ENCODE assay signal across 25 mouse cellular contexts in the genomic region with DNA sequence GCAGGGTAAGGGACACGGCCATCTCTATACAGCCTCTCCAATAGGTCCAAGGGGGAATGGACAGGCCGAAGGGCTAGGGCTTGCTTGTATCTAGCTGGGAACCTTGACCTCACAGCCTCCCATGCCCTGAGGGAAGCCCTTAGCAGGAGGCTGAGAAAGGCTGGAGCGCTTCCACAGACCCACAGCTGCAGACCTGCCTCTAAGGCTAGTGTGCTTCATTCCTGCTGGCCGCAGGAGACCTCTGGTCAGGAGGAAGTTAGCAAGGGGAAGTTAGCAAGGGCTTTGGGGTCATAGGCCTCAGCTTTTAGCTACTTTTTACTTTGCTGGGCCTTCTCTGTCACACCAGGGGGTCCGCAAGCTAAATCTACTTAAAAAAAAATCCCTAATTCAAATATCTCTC. TPM values are rescaled to one million over a fixed set of nuclear protein-coding genes. Genes with fewer than 3 reads are reported as not detected.
A peak's percentile ranks its signal among the peaks of the same experiment; 100 is the strongest.
DNase-seq lines count a peak whose midpoint lies in the region; ATAC-seq and TF ChIP-seq lines count a peak whose summit lies in the region.
"Had no signal": no experiment of that assay in that cellular context is flagged by ENCODE, and none has a peak within 500 bp of the region (broad histone marks: within the 10 kb centered on the region; RNA-seq: fewer than 3 reads in every experiment).

No protein-coding gene starts in this region.

- no peak overlapping the region for H3K4me2 ChIP-seq in forebrain, embryonic 16.5 days (ENCODE audit: low read length)
- H3K4me2 ChIP-seq: embryonic facial prominence, embryonic 12.5 days; forebrain, embryonic 13.5 days; forebrain, embryonic 15.5 days had no signal

- H3K4me3 ChIP-seq in gastrocnemius, adult 2 months, result no peak overlapping the region
- H3K4me3 ChIP-seq in heart, adult 2 months, result no peak overlapping the region
- peak overlapping the region; percentile 89; the same call in 1 of the 2 replicates for H3K4me3 ChIP-seq in E14TG2a.4 (replicated peaks; ENCODE audit: low read length)
- H3K4me3 ChIP-seq in thymus, adult 2 months (ENCODE audit: control insufficient read depth, insufficient read depth, low read length), result no peak overlapping the region
- no peak overlapping the region for H3K4me3 ChIP-seq in forebrain, embryonic 16.5 days (replicated peaks; ENCODE audit: low read length)
- H3K4me3 ChIP-seq: embryonic facial prominence, embryonic 10.5 days; embryonic facial prominence, embryonic 12.5 days; forebrain, embryonic 13.5 days; forebrain, embryonic 15.5 days had no signal

- H3K4me1 ChIP-seq in heart, adult 2 months (ENCODE audit: control insufficient read depth, insufficient read depth, low read length), result peaks cover 17% of the 10 kb centered on the region
- H3K4me1 ChIP-seq in E14TG2a.4 (replicated peaks; ENCODE audit: low read depth, low read length), result peaks cover 86% of the 10 kb centered on the region
- no peaks in the 10 kb centered on the region for H3K4me1 ChIP-seq in thymus, adult 2 months (replicated peaks; ENCODE audit: control insufficient read depth, insufficient read depth, low read length)
- H3K4me1 ChIP-seq in forebrain, embryonic 16.5 days (replicated peaks; ENCODE audit: control insufficient read depth, insufficient read depth, low read length), result no peaks in the 10 kb centered on the region
- H3K4me1 ChIP-seq: embryonic facial prominence, embryonic 10.5 days; embryonic facial prominence, embryonic 12.5 days; forebrain, embryonic 13.5 days; forebrain, embryonic 15.5 days had no signal

- intact Hi-C loops in gastrocnemius, adult 2 months (cut with DNase I), result no loop called here
- intact Hi-C loops in heart, adult 2 months (cut with DNase I), result no loop called here

- peak overlapping the region; percentile 24; the same call in 1 of the 2 replicates for H3K27ac ChIP-seq in gastrocnemius, adult 2 months
- no peak overlapping the region for H3K27ac ChIP-seq in heart, adult 2 months
- no peak overlapping the region for H3K27ac ChIP-seq in thymus, adult 2 months (ENCODE audit: control insufficient read depth, insufficient read depth, low read length)
- no peak overlapping the region for H3K27ac ChIP-seq in forebrain, embryonic 16.5 days (ENCODE audit: low read length)
- H3K27ac ChIP-seq: embryonic facial prominence, embryonic 10.5 days; embryonic facial prominence, embryonic 12.5 days; forebrain, embryonic 13.5 days; forebrain, embryonic 15.5 days had no signal

- DNase-seq in gastrocnemius, adult 2 months, result no peak
- no peak for DNase-seq in gastrocnemius, adult 8-10 months (ENCODE audit: low spot score in 2 of 2)
- DNase-seq in heart, adult 2 months, result peak in 1 of 2 experiments; percentile 23
- DNase-seq in heart, adult 18-20 months, result no peak
- DNase-seq in thymus, adult 2 months, result no peak
- DNase-seq: adrenal gland, adult 2 months; adrenal gland, postnatal 10 days; adrenal gland, postnatal 25 days; B cell, adult 2 months; cerebellum, adult 11-12 months; cerebellum, adult 2 months; cerebellum, adult 9-10 months; cerebellum, postnatal 10 days; cerebellum, postnatal 25 days had no signal

- WGBS in heart, adult 2 months, result 87% methylated on average over 5 of the region's 5 CpGs
- WGBS in thymus, adult 2 months, result 93% methylated on average over 5 of the region's 5 CpGs
- 84% methylated on average over 5 of the region's 5 CpGs for WGBS in forebrain, embryonic 16.5 days

- H3K36me3 ChIP-seq in heart, adult 2 months (ENCODE audit: control insufficient read depth, insufficient read depth, low read length), result peaks cover 27% of the 10 kb centered on the region
- peaks cover 91% of the 10 kb centered on the region for H3K36me3 ChIP-seq in E14TG2a.4 (ENCODE audit: insufficient read depth, low read length)
- peaks cover 25% of the 10 kb centered on the region for H3K36me3 ChIP-seq in thymus, adult 2 months (ENCODE audit: control insufficient read depth, insufficient read depth, low read length)
- H3K36me3 ChIP-seq in forebrain, embryonic 16.5 days (ENCODE audit: control insufficient read depth, insufficient read depth), result peaks cover 31% of the 10 kb centered on the region

- no peak for TF ChIP-seq CTCF in gastrocnemius, adult 2 months (IDR thresholded peaks at IDR 0.05)
- TF ChIP-seq CTCF in heart, adult 2 months (IDR thresholded peaks at IDR 0.05), result no peak
- TF ChIP-seq CTCF in E14TG2a.4 (conservative IDR thresholded peaks at IDR 0.05; ENCODE audit: low read length), result no peak
- no peak for TF ChIP-seq CTCF in thymus, adult 2 months (IDR thresholded peaks at IDR 0.05; ENCODE audit: borderline replicate concordance, control insufficient read depth, extremely low read depth, insufficient read depth, low read length, poor library complexity)

- no peak for TF ChIP-seq POLR2A in heart, adult 2 months (IDR thresholded peaks at IDR 0.05; ENCODE audit: insufficient read depth, low read depth, low read length)
- TF ChIP-seq POLR2A in thymus, adult 2 months (IDR thresholded peaks at IDR 0.05; ENCODE audit: control insufficient read depth, extremely low read depth, insufficient read depth, low read length, poor library complexity), result no peak

- peak; percentile 68 for ATAC-seq in granulocyte monocyte progenitor cell, adult 5-6 weeks (replicated peaks; ENCODE audit: poor library complexity, severe bottlenecking)
- ATAC-seq in forebrain, embryonic 16.5 days, result no peak
- ATAC-seq: CD4-positive, CD25-positive, alpha-beta regulatory T cell, adult 4 months; forebrain, embryonic 13.5 days; forebrain, embryonic 15.5 days had no signal

- no peak overlapping the region for H3K9ac ChIP-seq in heart, adult 2 months (ENCODE audit: low read depth, low read length)
- no peak overlapping the region for H3K9ac ChIP-seq in forebrain, embryonic 16.5 days (replicated peaks; ENCODE audit: low read depth, low read length)
- H3K9ac ChIP-seq: embryonic facial prominence, embryonic 12.5 days; forebrain, embryonic 13.5 days; forebrain, embryonic 15.5 days had no signal

- H3K27me3 ChIP-seq in heart, adult 2 months (ENCODE audit: control insufficient read depth, insufficient read depth, low read length), result no peaks in the 10 kb centered on the region
- no peaks in the 10 kb centered on the region for H3K27me3 ChIP-seq in E14TG2a.4 (ENCODE audit: insufficient read depth, low read length)
- H3K27me3 ChIP-seq in thymus, adult 2 months (ENCODE audit: control insufficient read depth, insufficient read depth, low read length), result no peaks in the 10 kb centered on the region
- no peaks in the 10 kb centered on the region for H3K27me3 ChIP-seq in forebrain, embryonic 16.5 days (replicated peaks; ENCODE audit: control insufficient read depth, insufficient read depth, low read length)
- H3K27me3 ChIP-seq: embryonic facial prominence, embryonic 12.5 days; forebrain, embryonic 13.5 days; forebrain, embryonic 15.5 days had no signal

- TF ChIP-seq EP300 in heart, adult 2 months (IDR thresholded peaks at IDR 0.05; ENCODE audit: insufficient read depth, low read depth, low read length), result 0 out of 2 replicates have a peak, but pooled peaks have one; percentile 9

- no peaks in the 10 kb centered on the region for H3K9me3 ChIP-seq in E14TG2a.4 (ENCODE audit: low read length)
- H3K9me3 ChIP-seq in forebrain, embryonic 16.5 days (ENCODE audit: control insufficient read depth, low read length), result no peaks in the 10 kb centered on the region
- H3K9me3 ChIP-seq: embryonic facial prominence, embryonic 10.5 days; embryonic facial prominence, embryonic 12.5 days; forebrain, embryonic 13.5 days; forebrain, embryonic 15.5 days had no signal

- H3K79me2 ChIP-seq in heart, adult 2 months (replicated peaks; ENCODE audit: control insufficient read depth, insufficient read depth, low read length), result peaks cover 2% of the 10 kb centered on the region

RNA-seq across cellular contexts. Expression of a gene that starts 19.1 kb away (rescaled TPM):
- total RNA-seq in gastrocnemius, adult 2 months (2021), result 100 to 1,000 TPM in 1 of 2 experiments, 10 to 100 TPM in 1; 68.6 to 104 TPM
- 10 to 100 TPM; 52.8 to 86.6 (median 56.6) TPM for total RNA-seq in gastrocnemius, adult 8-10 months (2022)
- 100 to 1,000 TPM; 234 to 237 TPM for total RNA-seq in heart, adult 2 months (2021)
- polyA plus RNA-seq in heart, adult 2 months (2012; rRNA removed), result 317 and 318 TPM in 2 replicates
- total RNA-seq in heart, adult 18-20 months (2021), result 100 to 1,000 TPM; 208 to 239 TPM
- 4.8 and 6.7 TPM in 2 replicates for total RNA-seq in granulocyte monocyte progenitor cell, adult 5-6 weeks (2014; fragmentation: Nextera tagmentation)
- 1.4 and 4.2 TPM in 2 replicates for total RNA-seq in granulocyte monocyte progenitor cell, adult 5-6 weeks (2017)
- 220 and 221 TPM in 2 replicates for polyA plus RNA-seq in thymus, adult 2 months (2012; rRNA removed)
- 56.2 and 62.0 TPM in 2 replicates for polyA plus RNA-seq in forebrain, embryonic 16.5 days (2015; fragmentation: Nextera tagmentation; extraction: Ambion mirVana)

RNA-seq across cellular contexts. Expression of a gene that starts 22.5 kb away (rescaled TPM):
- total RNA-seq in gastrocnemius, adult 2 months (2021), result under 1 TPM in 1 of 2 experiments, not detected in 1; 0.14 TPM
- under 1 TPM in 2 of 4 experiments, not detected in 2; 0.16 TPM for total RNA-seq in gastrocnemius, adult 8-10 months (2022)
- total RNA-seq in heart, adult 2 months (2021), result 1 to 10 TPM; 1.3 to 1.5 TPM
- 0.97 and 1.4 TPM in 2 replicates for polyA plus RNA-seq in heart, adult 2 months (2012; rRNA removed)
- 1 to 10 TPM; 1.8 to 1.9 TPM for total RNA-seq in heart, adult 18-20 months (2021)
- not detected in 2 replicates for total RNA-seq in granulocyte monocyte progenitor cell, adult 5-6 weeks (2014; fragmentation: Nextera tagmentation)
- total RNA-seq in granulocyte monocyte progenitor cell, adult 5-6 weeks (2017), result not detected in 2 replicates
- polyA plus RNA-seq in thymus, adult 2 months (2012; rRNA removed), result 7.7 and 8.6 TPM in 2 replicates
- 72.3 and 164 TPM in 2 replicates for polyA plus RNA-seq in forebrain, embryonic 16.5 days (2015; fragmentation: Nextera tagmentation; extraction: Ambion mirVana)

RNA-seq across cellular contexts. Expression of a gene that starts 36.2 kb away (rescaled TPM):
- total RNA-seq in gastrocnemius, adult 2 months (2021), result 1 to 10 TPM; 2.0 to 4.6 TPM
- total RNA-seq in gastrocnemius, adult 8-10 months (2022), result 1 to 10 TPM; 1.5 to 3.5 (median 2.3) TPM
- total RNA-seq in heart, adult 2 months (2021), result 10 to 100 TPM; 13.4 to 16.8 TPM
- polyA plus RNA-seq in heart, adult 2 months (2012; rRNA removed), result 29.7 and 35.6 TPM in 2 replicates
- 10 to 100 TPM; 13.2 to 15.2 TPM for total RNA-seq in heart, adult 18-20 months (2021)
- not detected in 2 replicates for total RNA-seq in granulocyte monocyte progenitor cell, adult 5-6 weeks (2014; fragmentation: Nextera tagmentation)
- total RNA-seq in granulocyte monocyte progenitor cell, adult 5-6 weeks (2017), result 0.26 TPM in 1 of 2 replicates, not detected in the other
- 22.3 and 23.6 TPM in 2 replicates for polyA plus RNA-seq in thymus, adult 2 months (2012; rRNA removed)
- 13.8 and 13.9 TPM in 2 replicates for polyA plus RNA-seq in forebrain, embryonic 16.5 days (2015; fragmentation: Nextera tagmentation; extraction: Ambion mirVana)
- total RNA-seq: CH12.LX, MEL had no signal
- polyA plus RNA-seq: CD4-positive, CD25-positive, alpha-beta regulatory T cell, adult 4 months had no signal

RNA-seq across cellular contexts. Expression of a gene that starts 37.1 kb away (rescaled TPM):
- 1 to 10 TPM; 1.9 to 4.5 TPM for total RNA-seq in gastrocnemius, adult 2 months (2021)
- total RNA-seq in gastrocnemius, adult 8-10 months (2022), result 1 to 10 TPM; 1.1 to 3.3 (median 2.9) TPM
- 1 to 10 TPM; 7.4 to 7.5 TPM for total RNA-seq in heart, adult 2 months (2021)
- 24.8 and 35.6 TPM in 2 replicates for polyA plus RNA-seq in heart, adult 2 months (2012; rRNA removed)
- total RNA-seq in heart, adult 18-20 months (2021), result 1 to 10 TPM; 7.2 to 7.4 TPM
- not detected in 2 replicates for total RNA-seq in granulocyte monocyte progenitor cell, adult 5-6 weeks (2014; fragmentation: Nextera tagmentation)
- total RNA-seq in granulocyte monocyte progenitor cell, adult 5-6 weeks (2017), result not detected in 2 replicates
- polyA plus RNA-seq in thymus, adult 2 months (2012; rRNA removed), result 7.8 and 9.5 TPM in 2 replicates
- polyA plus RNA-seq in forebrain, embryonic 16.5 days (2015; fragmentation: Nextera tagmentation; extraction: Ambion mirVana), result 18.4 and 25.6 TPM in 2 replicates
- polyA plus RNA-seq: CD4-positive, CD25-positive, alpha-beta regulatory T cell, adult 4 months had no signal

RNA-seq across cellular contexts. Expression of a gene that starts 44.2 kb away (rescaled TPM):
- total RNA-seq in gastrocnemius, adult 2 months (2021), result not detected
- not detected for total RNA-seq in gastrocnemius, adult 8-10 months (2022)
- total RNA-seq in heart, adult 2 months (2021), result not detected
- not detected in 2 replicates for polyA plus RNA-seq in heart, adult 2 months (2012; rRNA removed)
- not detected for total RNA-seq in heart, adult 18-20 months (2021)
- total RNA-seq in granulocyte monocyte progenitor cell, adult 5-6 weeks (2014; fragmentation: Nextera tagmentation), result not detected in 2 replicates
- not detected in 2 replicates for total RNA-seq in granulocyte monocyte progenitor cell, adult 5-6 weeks (2017)
- 2.0 and 2.4 TPM in 2 replicates for polyA plus RNA-seq in thymus, adult 2 months (2012; rRNA removed)
- not detected in 2 replicates for polyA plus RNA-seq in forebrain, embryonic 16.5 days (2015; fragmentation: Nextera tagmentation; extraction: Ambion mirVana)
- total RNA-seq: adrenal gland, adult 2 months; adrenal gland, postnatal 10 days; adrenal gland, postnatal 25 days; adrenal gland, postnatal 4 days; CH12.LX; MEL had no signal
- polyA plus RNA-seq: adrenal gland, adult 2 months; CD4-positive, CD25-positive, alpha-beta regulatory T cell, adult 4 months; cerebellum, adult 2 months; embryonic facial prominence, embryonic 12.5 days had no signal

Comparison
In these comparisons a context has a peak if more than half of its experiments do, and no peak if none do; other contexts are left out.
1. RNA of a gene that starts 19.1 kb away (total RNA-seq): 208 to 239 TPM in heart, adult 18-20 months, 234 to 237 TPM in heart, adult 2 months, 68.6 to 104 TPM in gastrocnemius, adult 2 months and 52.8 to 86.6 TPM in gastrocnemius, adult 8-10 months; 1.4 to 6.7 TPM in granulocyte monocyte progenitor cell, adult 5-6 weeks; every median in the first group is over 4 times any median in the second.